Mouse (Mus musculus): ENCODE data around the gene Gm20518. TPM values are rescaled to one million over a fixed set of nuclear protein-coding genes. Genes with fewer than 3 reads are reported as not detected.

Gene Gm20518
- polyA plus RNA-seq, 1 experiment, result 0.26 TPM

GRCm38 (mm10) chr16:17833321-17833680 is 58.2 kb downstream of the Gm20518 start:
- no peak for TF ChIP-seq CTCF (IDR thresholded peaks at IDR 0.05; ENCODE audit: borderline replicate concordance, insufficient read depth, low read length)
- no peak for TF ChIP-seq POLR2A (IDR thresholded peaks at IDR 0.05; ENCODE audit: low read depth, low read length)
- Histone ChIP-seq H3K27ac (ENCODE audit: insufficient read depth, low read length) (no peak overlapping the region), H3K4me3 (ENCODE audit: insufficient read depth, low read length) (peak overlapping the region; percentile 22), H3K4me1 (ENCODE audit: control insufficient read depth, insufficient read depth, low read length) (0 out of 2 replicates have a peak, but pooled peaks cover 5% of the 10 kb centered on the region)

GRCm38 (mm10) chr16:17832821-17833220 is 58.6 kb downstream of the Gm20518 start, which contains the start of gene B830017H08Rik:
B830017H08Rik (plus strand) TSS chr16:17833121.
- Histone ChIP-seq H3K27ac (ENCODE audit: insufficient read depth, low read length) (no peak within 1 kb of the TSS), H3K4me3 (ENCODE audit: insufficient read depth, low read length) (peak within 1 kb of the TSS; percentile 22), H3K4me1 (ENCODE audit: control insufficient read depth, insufficient read depth, low read length) (0 out of 2 replicates have a peak, but pooled peaks cover 5% of the 10 kb centered on the region)
- TF ChIP-seq POLR2A (IDR thresholded peaks at IDR 0.05; ENCODE audit: low read depth, low read length), result no peak
- TF ChIP-seq CTCF (IDR thresholded peaks at IDR 0.05; ENCODE audit: borderline replicate concordance, insufficient read depth, low read length), result no peak

- Histone ChIP-seq H3K4me1 (ENCODE audit: control insufficient read depth, insufficient read depth, low read length) (0 out of 2 replicates have a peak, but pooled peaks cover 5% of the 10 kb centered on the region), H3K4me3 (ENCODE audit: insufficient read depth, low read length) (no peak overlapping the region), H3K27ac (ENCODE audit: insufficient read depth, low read length) (no peak overlapping the region)
- peak; percentile 88; the same call in 1 of the 2 replicates for TF ChIP-seq CTCF (IDR thresholded peaks at IDR 0.05; ENCODE audit: borderline replicate concordance, insufficient read depth, low read length)
- no peak for TF ChIP-seq POLR2A (IDR thresholded peaks at IDR 0.05; ENCODE audit: low read depth, low read length)
Observed at GRCm38 (mm10) chr16:17831781-17832180, 59.7 kb downstream of the Gm20518 start.

- Histone ChIP-seq H3K27ac (ENCODE audit: insufficient read depth, low read length) (no peak overlapping the region), H3K4me1 (ENCODE audit: control insufficient read depth, insufficient read depth, low read length) (0 out of 2 replicates have a peak, but pooled peaks cover 5% of the 10 kb centered on the region), H3K4me3 (ENCODE audit: insufficient read depth, low read length) (no peak overlapping the region)
- TF ChIP-seq CTCF (IDR thresholded peaks at IDR 0.05; ENCODE audit: borderline replicate concordance, insufficient read depth, low read length) (no peak), POLR2A (IDR thresholded peaks at IDR 0.05; ENCODE audit: low read depth, low read length) (no peak)
Observed at GRCm38 (mm10) chr16:17830385-17831178, 60.9 kb downstream of the Gm20518 start.

- TF ChIP-seq POLR2A (IDR thresholded peaks at IDR 0.05; ENCODE audit: low read depth, low read length) (no peak), CTCF (IDR thresholded peaks at IDR 0.05; ENCODE audit: borderline replicate concordance, insufficient read depth, low read length) (no peak)
Observed at GRCm38 (mm10) chr16:17828867-17829266, 62.6 kb downstream of the Gm20518 start.

DNA sequence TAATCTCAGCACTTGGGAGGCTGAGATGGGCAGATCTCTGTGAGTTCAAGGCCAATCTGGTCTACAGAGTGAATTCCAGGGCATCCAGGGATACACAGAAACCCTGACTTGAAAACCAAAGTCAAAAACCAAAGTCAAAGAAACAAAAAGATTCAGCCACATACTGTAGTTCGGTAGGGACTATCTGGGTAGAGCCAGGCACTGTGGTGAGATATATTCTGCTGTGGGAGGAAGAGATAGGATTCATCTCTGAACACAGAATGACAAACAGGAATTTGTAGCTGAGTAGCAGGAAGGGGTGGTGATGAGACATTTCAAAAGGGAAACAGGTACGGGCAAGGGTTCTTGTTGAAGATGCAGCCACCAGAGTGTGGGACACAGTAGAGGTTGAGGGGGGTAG is 63.2 kb downstream of the Gm20518 start:
- TF ChIP-seq CTCF (IDR thresholded peaks at IDR 0.05; ENCODE audit: borderline replicate concordance, insufficient read depth, low read length), result no peak
- no peak for TF ChIP-seq POLR2A (IDR thresholded peaks at IDR 0.05; ENCODE audit: low read depth, low read length)
- Histone ChIP-seq H3K27ac (ENCODE audit: insufficient read depth, low read length) (no peak overlapping the region), H3K4me3 (ENCODE audit: insufficient read depth, low read length) (no peak overlapping the region), H3K4me1 (ENCODE audit: control insufficient read depth, insufficient read depth, low read length) (no peaks in the 10 kb centered on the region)

More at GRCm38 (mm10) chr16:17828867-17829266, 62.6 kb downstream of the Gm20518 start:
- Histone ChIP-seq H3K4me1 (ENCODE audit: control insufficient read depth, insufficient read depth, low read length) (no peaks in the 10 kb centered on the region), H3K4me3 (ENCODE audit: insufficient read depth, low read length) (no peak overlapping the region), H3K27ac (ENCODE audit: insufficient read depth, low read length) (no peak overlapping the region)

DNA sequence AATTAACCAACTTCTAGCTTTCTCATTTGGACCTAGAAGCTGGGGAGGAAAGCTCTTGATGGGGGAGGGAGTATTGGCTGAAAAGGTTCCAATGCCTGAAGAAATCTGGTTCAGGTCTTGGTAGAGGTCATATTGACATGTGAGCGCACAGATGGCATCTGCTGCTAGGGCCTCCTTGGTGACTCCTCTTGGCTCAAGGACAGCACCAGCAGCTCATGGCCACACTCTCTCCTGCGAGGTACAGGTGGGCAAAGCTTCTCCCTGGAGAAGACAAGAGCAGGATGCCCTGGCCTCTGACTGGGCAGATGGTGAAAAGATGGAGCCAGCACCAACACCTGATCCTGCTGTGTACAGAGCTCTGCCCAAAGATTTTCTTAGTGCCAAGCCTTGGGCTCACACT is 65.0 kb downstream of the Gm20518 start:
- TF ChIP-seq CTCF (IDR thresholded peaks at IDR 0.05; ENCODE audit: borderline replicate concordance, insufficient read depth, low read length), result no peak
- no peak for TF ChIP-seq POLR2A (IDR thresholded peaks at IDR 0.05; ENCODE audit: low read depth, low read length)
- Histone ChIP-seq H3K4me3 (ENCODE audit: insufficient read depth, low read length) (no peak overlapping the region), H3K27ac (ENCODE audit: insufficient read depth, low read length) (no peak overlapping the region), H3K4me1 (ENCODE audit: control insufficient read depth, insufficient read depth, low read length) (no peaks in the 10 kb centered on the region)

- Histone ChIP-seq H3K27ac (ENCODE audit: insufficient read depth, low read length) (no peak overlapping the region), H3K4me3 (ENCODE audit: insufficient read depth, low read length) (no peak overlapping the region), H3K4me1 (ENCODE audit: control insufficient read depth, insufficient read depth, low read length) (no peaks in the 10 kb centered on the region; the same call in 1 of the 2 replicates)
- TF ChIP-seq CTCF (IDR thresholded peaks at IDR 0.05; ENCODE audit: borderline replicate concordance, insufficient read depth, low read length) (no peak), POLR2A (IDR thresholded peaks at IDR 0.05; ENCODE audit: low read depth, low read length) (no peak)
Observed at GRCm38 (mm10) chr16:17816528-17816927, 74.9 kb downstream of the Gm20518 start.

DNA sequence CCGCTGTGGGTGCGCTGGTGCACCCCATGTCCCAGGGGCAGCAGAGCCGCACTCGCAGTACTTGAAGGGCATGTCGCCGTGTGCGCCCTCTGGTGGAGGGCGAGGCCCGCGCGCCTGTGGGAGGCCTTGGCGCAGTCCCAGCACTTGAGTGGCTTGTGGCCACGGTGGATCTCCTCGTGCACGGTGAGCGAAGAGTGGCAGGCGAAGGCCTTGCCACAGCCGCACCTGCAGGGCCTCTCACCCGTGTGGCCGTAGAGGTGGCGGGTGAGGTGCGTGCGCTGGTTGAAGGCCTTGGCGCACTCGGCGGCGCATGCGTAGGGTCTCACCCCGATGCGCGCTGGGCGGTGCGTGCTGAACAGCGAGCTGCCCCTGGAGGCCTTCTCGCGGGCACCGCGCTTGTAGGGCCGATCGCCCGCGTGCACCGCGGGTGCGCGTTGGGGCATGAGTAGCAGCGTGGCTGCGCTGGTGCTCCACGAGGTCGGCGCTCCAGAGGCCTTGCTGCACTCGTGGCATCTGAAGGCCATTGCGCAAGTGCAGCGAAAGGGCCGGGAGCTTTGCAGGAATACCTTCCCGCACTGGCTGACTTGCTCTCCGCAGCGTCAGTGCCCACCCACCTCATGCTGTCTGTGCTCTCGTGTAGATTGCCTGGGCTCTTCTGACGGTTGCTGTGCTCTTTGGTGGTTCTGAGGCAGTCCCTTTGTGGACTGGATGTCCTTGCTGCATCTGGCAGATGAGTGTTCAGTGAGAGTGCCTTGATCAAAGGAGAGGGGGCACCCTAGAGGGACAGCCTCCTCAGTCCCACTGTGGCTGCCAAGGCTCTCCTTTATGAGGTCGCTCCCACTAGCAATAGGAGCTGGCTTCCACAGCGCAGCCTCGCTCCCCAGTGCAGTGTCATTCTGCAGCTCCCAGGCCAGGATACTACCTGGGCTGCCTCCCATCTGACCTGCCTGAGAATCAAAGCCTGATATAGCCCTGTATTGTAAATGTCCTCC is 75.8 kb downstream of the Gm20518 start:
- peaks cover 3% of the 10 kb centered on the region for H3K4me1 ChIP-seq (ENCODE audit: control insufficient read depth, insufficient read depth, low read length)
- peak overlapping the region; percentile 19 for H3K4me3 ChIP-seq (ENCODE audit: insufficient read depth, low read length)
- peak; percentile 59 for TF ChIP-seq POLR2A (IDR thresholded peaks at IDR 0.05; ENCODE audit: low read depth, low read length)
- peak; percentile 96 for TF ChIP-seq CTCF (IDR thresholded peaks at IDR 0.05; ENCODE audit: borderline replicate concordance, insufficient read depth, low read length)
- no peak overlapping the region for H3K27ac ChIP-seq (ENCODE audit: insufficient read depth, low read length)

Data from embryonic fibroblast, embryonic 13.5 days (primary cell).